Mouse (Mus musculus): ENCODE measurements around the gene Rad9b. TPM values are rescaled to one million over a fixed set of nuclear protein-coding genes. Genes with fewer than 3 reads are reported as not detected.
"Not testable (repeated sequence)": the region's sequence is repeated elsewhere in the genome, so short reads cannot be mapped to it uniquely, and the experiment has no call there.

The Rad9b gene
- polyA plus RNA-seq, 1 experiment from 2014 or later: 11.1 TPM

DNA sequence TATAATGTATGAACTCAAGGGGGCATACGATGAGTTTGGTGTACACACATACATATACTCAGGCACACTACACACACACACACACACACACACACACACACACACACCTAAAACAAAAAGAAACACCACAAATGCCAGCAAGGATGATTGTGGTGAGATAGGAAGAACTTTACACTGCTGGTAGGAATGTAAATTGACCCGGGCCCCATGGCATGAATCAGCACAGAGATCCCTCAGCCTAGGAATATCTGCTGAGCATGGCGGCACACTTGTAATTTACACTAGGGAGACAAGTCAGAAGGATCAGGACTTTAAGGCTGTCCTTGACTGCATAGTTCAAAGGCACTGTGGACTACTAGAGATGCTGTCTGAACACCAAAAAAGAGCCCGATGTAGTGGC lies 23.8 kb downstream of the Rad9b start:
- ATAC-seq (ENCODE audit: low FRiP score, low TSS enrichment): no peak
- WGBS: 75% methylated on average over 4 of the region's 4 CpGs
- H3K4me3 ChIP-seq (ENCODE audit: low read length): no peak overlapping the region

DNA sequence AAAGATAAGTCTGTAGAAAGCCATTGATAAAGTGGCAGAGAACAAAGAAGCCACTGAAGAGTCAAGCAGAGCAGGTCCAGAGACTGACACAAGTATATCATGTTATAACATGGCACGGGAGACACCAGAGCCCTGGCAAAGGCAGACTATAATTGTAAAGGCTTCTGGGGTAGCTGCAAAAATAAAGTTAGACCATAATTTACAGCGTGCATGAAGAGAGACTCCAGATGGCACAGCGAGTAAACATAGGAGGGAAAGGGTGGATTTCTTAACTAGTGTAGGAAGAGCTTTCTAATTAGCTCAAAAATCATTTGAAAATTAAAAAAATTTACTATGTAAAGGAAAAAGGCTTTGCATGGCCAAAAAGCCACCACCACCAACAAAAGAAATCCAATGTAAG lies 26.8 kb downstream of the Rad9b start:
- WGBS: 81% methylated on average over 3 of the region's 3 CpGs
- Histone ChIP-seq H3K36me3 (ENCODE audit: insufficient read depth, low read length) (peaks cover 15% of the 10 kb centered on the region), H3K27ac (ENCODE audit: low read length) (no peak overlapping the region), H3K9ac (replicated peaks; ENCODE audit: low read length) (no peak overlapping the region), H3K4me2 (replicated peaks; ENCODE audit: low read depth, low read length) (no peak overlapping the region), H3K4me3 (ENCODE audit: low read length) (no peak overlapping the region), H3K4me1 (ENCODE audit: insufficient read depth, low read length) (no peaks in the 10 kb centered on the region), H3K27me3 (ENCODE audit: insufficient read depth, low read length) (no peaks in the 10 kb centered on the region), H3K9me3 (ENCODE audit: low read length) (no peaks in the 10 kb centered on the region)
- no peak for ATAC-seq (ENCODE audit: low FRiP score, low TSS enrichment)

More for the DNA sequence above, 23.8 kb downstream of the Rad9b start:
- H3K27ac ChIP-seq (ENCODE audit: low read length): no peak overlapping the region
- no peaks in the 10 kb centered on the region for H3K27me3 ChIP-seq (ENCODE audit: insufficient read depth, low read length)
- no peaks in the 10 kb centered on the region for H3K4me1 ChIP-seq (ENCODE audit: insufficient read depth, low read length)
- H3K9me3 ChIP-seq (ENCODE audit: low read length): no peaks in the 10 kb centered on the region
- no peak overlapping the region for H3K4me2 ChIP-seq (replicated peaks; ENCODE audit: low read depth, low read length)
- H3K36me3 ChIP-seq (ENCODE audit: insufficient read depth, low read length): peaks cover 7% of the 10 kb centered on the region; the same call in 1 of the 2 replicates
- H3K9ac ChIP-seq (replicated peaks; ENCODE audit: low read length): no peak overlapping the region

DNA sequence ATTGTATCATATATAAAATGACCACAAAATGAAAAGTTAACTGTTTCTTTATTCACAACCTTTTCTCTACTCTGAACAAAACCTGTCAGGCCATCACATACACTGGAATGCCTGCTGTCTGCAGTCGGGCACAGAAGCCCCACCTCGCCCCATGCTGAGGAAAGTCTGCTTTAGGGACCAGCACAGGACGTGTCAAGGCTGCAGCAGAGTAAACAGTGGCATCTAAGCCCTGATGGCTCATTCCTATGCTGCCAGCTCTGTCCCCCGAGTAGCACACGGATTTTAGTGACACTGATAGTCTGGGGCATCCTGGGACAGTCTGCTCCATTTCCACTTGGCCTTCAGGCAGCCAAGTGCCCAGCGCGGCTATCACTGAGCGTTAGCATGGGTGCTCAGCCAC lies 28.6 kb downstream of the Rad9b start:
- H3K4me2 ChIP-seq (replicated peaks; ENCODE audit: low read depth, low read length): no peak overlapping the region
- H3K4me3 ChIP-seq (ENCODE audit: low read length): no peak overlapping the region
- no peak for ATAC-seq (ENCODE audit: low FRiP score, low TSS enrichment)
- no peak overlapping the region for H3K9ac ChIP-seq (replicated peaks; ENCODE audit: low read length)
- WGBS: 90% methylated on average over 8 of the region's 8 CpGs
- H3K27me3 ChIP-seq (ENCODE audit: insufficient read depth, low read length): no peaks in the 10 kb centered on the region
- peaks cover 18% of the 10 kb centered on the region for H3K36me3 ChIP-seq (ENCODE audit: insufficient read depth, low read length)
- no peaks in the 10 kb centered on the region for H3K4me1 ChIP-seq (ENCODE audit: insufficient read depth, low read length)
- no peak overlapping the region for H3K27ac ChIP-seq (ENCODE audit: low read length)
- no peaks in the 10 kb centered on the region for H3K9me3 ChIP-seq (ENCODE audit: low read length)

DNA sequence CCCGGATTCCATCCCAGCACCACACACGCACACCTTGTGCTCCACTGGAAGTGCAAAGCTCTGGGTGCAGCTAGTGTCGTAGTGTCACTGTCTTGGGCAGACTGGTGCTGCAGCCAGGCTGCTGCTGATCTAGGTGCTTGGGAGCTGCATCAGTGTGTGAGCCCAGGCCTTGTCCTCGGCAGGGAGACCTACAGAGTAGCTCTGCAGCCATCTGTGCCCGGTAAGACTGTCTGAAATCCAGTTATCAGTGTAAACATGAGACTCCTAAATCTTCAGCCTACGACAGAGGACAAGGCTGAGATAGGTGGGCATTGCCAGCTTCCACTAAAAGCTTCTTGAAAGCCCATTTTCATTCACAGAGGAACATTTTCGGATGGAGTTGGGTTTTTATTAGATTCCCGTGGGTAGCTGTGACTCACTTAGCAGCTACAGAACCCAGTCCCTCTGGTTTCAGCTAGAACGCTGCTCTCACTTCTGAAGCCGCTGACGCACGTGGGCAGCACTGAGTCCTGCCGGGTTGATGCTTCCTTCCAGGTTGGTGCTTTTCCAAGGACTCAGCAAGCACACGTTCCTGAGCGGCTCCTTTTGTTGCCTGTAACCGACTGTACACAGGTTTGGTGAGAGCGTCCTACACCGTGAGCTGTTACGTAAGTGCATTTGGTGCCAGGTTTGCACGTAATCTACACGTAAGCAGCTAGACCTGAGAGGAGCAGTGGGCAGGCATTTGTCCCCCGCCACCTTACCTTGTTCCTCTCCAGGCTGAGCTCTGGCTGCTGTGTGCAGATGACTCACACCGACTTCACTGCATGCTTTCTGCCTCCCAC lies 29.2 kb downstream of the Rad9b start:
- H3K4me2 ChIP-seq (replicated peaks; ENCODE audit: low read depth, low read length): no peak overlapping the region
- WGBS: 87% methylated on average over 23 of the region's 23 CpGs

DNA sequence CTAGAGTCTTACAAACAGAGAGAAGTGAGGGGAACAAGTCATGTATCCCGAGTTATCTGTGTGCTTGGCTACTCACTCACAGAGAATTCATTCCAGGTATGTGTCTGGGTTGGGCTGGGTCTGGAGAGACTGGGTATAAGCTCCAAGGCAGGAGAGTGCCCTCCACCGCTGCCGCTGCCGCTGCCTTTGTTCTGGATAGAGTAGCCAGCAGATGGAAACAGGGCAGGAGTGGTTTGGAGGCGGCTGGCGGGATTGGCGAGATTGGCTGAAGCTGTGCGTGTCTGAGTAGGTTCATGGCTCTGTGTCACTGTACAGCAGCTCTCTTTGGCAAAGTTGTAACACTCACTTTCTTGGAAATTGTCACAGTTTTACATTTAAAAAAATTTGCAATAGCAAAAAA lies 30.5 kb downstream of the Rad9b start:
- H3K36me3 ChIP-seq (ENCODE audit: insufficient read depth, low read length): peaks cover 24% of the 10 kb centered on the region
- no peaks in the 10 kb centered on the region for H3K9me3 ChIP-seq (ENCODE audit: low read length)
- no peak overlapping the region for H3K4me3 ChIP-seq (ENCODE audit: low read length)
- H3K27me3 ChIP-seq (ENCODE audit: insufficient read depth, low read length): no peaks in the 10 kb centered on the region
- no peak overlapping the region for H3K27ac ChIP-seq (ENCODE audit: low read length)
- H3K9ac ChIP-seq (replicated peaks; ENCODE audit: low read length): no peak overlapping the region
- no peak for ATAC-seq (ENCODE audit: low FRiP score, low TSS enrichment)
- no peak overlapping the region for H3K4me2 ChIP-seq (replicated peaks; ENCODE audit: low read depth, low read length)
- 75% methylated on average over 8 of the region's 8 CpGs for WGBS
- H3K4me1 ChIP-seq (ENCODE audit: insufficient read depth, low read length): no peaks in the 10 kb centered on the region

More for the DNA sequence above, 29.2 kb downstream of the Rad9b start:
- Histone ChIP-seq H3K27me3 (ENCODE audit: insufficient read depth, low read length) (no peaks in the 10 kb centered on the region), H3K27ac (ENCODE audit: low read length) (no peak overlapping the region), H3K36me3 (ENCODE audit: insufficient read depth, low read length) (peaks cover 22% of the 10 kb centered on the region), H3K9ac (replicated peaks; ENCODE audit: low read length) (no peak overlapping the region), H3K4me1 (ENCODE audit: insufficient read depth, low read length) (no peaks in the 10 kb centered on the region), H3K9me3 (ENCODE audit: low read length) (no peaks in the 10 kb centered on the region), H3K4me3 (ENCODE audit: low read length) (no peak overlapping the region)
- no peak for ATAC-seq (ENCODE audit: low FRiP score, low TSS enrichment)

DNA sequence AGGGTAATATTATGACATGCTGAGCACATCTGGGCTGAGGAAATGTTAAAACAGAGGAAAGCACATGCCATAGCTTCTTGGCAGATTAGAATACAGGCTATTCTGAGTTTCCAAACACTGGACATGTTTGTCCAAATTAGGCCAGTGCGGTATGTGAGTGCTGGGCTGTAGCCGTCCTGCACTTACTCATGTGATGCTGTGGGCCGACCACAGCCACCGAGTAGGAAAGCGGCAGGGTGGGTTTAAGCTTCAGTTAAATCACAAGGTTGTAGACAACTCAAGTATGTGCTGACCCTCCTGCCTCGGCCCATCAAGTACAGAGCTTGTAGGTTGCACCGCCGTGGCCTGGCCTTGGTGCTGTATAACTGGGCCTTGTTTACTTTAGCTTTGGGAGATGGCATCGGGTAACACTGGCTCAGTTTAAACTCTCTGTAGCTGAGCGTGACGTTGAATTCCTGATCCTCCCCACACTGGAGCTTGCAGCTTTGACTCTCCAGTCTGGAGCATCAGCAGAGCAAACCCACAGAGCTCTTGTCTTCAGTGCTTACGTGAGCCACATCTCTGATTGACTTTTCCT lies 33.7 kb downstream of the Rad9b start:
- Histone ChIP-seq H3K27me3 (ENCODE audit: insufficient read depth, low read length) (no peaks in the 10 kb centered on the region), H3K9me3 (ENCODE audit: low read length) (no peaks in the 10 kb centered on the region), H3K36me3 (ENCODE audit: insufficient read depth, low read length) (peaks cover 21% of the 10 kb centered on the region), H3K4me3 (ENCODE audit: low read length) (no peak overlapping the region), H3K27ac (ENCODE audit: low read length) (peak overlapping the region; percentile 16; the same call in 1 of the 2 replicates), H3K4me2 (replicated peaks; ENCODE audit: low read depth, low read length) (no peak overlapping the region), H3K9ac (replicated peaks; ENCODE audit: low read length) (no peak overlapping the region), H3K4me1 (ENCODE audit: insufficient read depth, low read length) (peaks cover 1% of the 10 kb centered on the region; the same call in 1 of the 2 replicates)
- WGBS: 43% methylated on average over 12 of the region's 12 CpGs
- 0 out of 2 replicates have a peak, but pooled peaks have one; percentile 74 for ATAC-seq (ENCODE audit: low FRiP score, low TSS enrichment)

DNA sequence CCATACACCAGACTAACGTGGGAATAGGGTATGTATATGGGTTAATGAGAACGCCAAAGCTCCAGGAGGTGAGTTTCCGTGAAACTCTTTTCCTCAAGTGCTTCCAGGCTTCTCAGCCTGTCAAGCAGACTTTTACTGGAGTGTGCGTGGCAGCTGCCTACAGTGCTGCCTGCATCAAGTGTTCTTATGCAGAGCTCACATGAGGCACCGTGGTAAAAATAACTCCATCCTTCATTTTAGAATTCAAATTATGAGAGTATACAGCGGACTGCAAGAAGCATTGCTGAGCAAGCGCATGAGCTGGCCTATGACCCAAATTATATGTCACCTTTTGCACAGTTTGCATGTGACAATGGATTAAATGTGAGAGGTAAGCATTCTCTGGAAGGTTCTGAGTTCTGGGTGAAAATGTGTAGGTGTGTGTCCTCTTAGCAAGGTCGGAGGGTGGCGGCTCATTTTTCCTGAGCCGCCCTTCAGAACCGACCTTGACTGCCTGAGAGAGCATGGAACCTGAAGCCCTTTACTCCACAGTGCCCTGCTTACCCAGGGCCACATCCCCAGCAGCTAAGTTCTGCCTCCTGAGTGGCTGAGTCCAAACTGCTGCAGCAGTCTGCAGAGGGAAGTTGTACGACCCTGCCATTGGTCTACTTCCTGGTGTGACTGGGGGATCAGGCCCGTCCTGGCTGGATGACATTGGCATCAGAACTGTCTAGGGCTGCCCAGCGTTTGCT lies 34.4 kb downstream of the Rad9b start:
- Histone ChIP-seq H3K9me3 (ENCODE audit: low read length) (no peaks in the 10 kb centered on the region), H3K36me3 (ENCODE audit: insufficient read depth, low read length) (peaks cover 15% of the 10 kb centered on the region), H3K4me3 (ENCODE audit: low read length) (no peak overlapping the region), H3K4me1 (ENCODE audit: insufficient read depth, low read length) (peaks cover 8% of the 10 kb centered on the region), H3K4me2 (replicated peaks; ENCODE audit: low read depth, low read length) (no peak overlapping the region), H3K27me3 (ENCODE audit: insufficient read depth, low read length) (no peaks in the 10 kb centered on the region), H3K9ac (replicated peaks; ENCODE audit: low read length) (no peak overlapping the region), H3K27ac (ENCODE audit: low read length) (peak overlapping the region; percentile 16; the same call in 1 of the 2 replicates)
- WGBS: 77% methylated on average over 14 of the region's 14 CpGs
- ATAC-seq (ENCODE audit: low FRiP score, low TSS enrichment): no peak

DNA sequence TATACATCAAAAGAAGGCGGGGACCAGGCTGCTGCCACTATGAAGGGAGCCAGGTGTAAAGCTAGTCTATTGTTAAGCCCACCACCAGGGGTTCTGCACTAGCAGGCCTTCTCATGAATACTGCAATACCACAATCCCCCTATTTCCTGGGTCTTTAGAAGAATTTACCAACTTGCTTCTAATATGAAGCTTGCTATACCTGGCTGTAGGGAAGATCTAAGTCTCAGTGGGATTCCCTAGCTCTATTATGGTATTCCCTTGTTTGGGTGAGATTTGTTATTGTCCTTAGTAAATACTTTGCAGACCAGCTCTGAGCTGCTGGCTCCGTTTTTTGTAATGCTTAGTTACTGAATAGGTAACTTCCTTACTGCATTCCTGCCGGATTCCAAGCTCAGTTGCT lies 35.1 kb downstream of the Rad9b start:
- Histone ChIP-seq H3K36me3 (ENCODE audit: insufficient read depth, low read length) (peaks cover 14% of the 10 kb centered on the region; the same call in 1 of the 2 replicates), H3K4me1 (ENCODE audit: insufficient read depth, low read length) (peaks cover 12% of the 10 kb centered on the region)
- ATAC-seq (ENCODE audit: low FRiP score, low TSS enrichment); H3K4me2 ChIP-seq (replicated peaks; ENCODE audit: low read depth, low read length); H3K27me3 ChIP-seq (ENCODE audit: insufficient read depth, low read length); H3K9ac ChIP-seq (replicated peaks; ENCODE audit: low read length); H3K27ac ChIP-seq (ENCODE audit: low read length); H3K9me3 ChIP-seq (ENCODE audit: low read length); H3K4me3 ChIP-seq (ENCODE audit: low read length): not testable (repeated sequence)
- WGBS: 83% methylated on average over 3 of the region's 3 CpGs

DNA sequence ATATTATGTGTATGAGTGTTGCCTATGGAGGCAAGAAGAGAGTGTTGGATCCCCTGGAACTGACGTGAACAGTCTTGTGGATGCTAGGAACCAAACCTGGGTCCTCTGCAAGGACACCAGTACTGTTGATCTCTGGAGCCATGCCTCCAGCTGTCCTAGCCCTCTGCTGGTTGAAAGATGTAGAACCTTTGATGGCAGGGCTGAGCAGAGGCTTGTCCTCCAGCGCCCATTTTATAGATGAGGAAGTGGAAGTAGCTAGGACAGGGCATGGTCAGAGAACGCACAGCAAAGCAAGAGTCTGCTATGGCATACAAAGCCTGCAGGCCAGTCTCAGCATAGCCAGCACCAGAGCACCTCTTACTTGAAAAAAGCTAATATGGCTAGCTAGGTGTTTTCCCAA lies 35.9 kb downstream of the Rad9b start:
- no peak overlapping the region for H3K27ac ChIP-seq (ENCODE audit: low read length)
- H3K36me3 ChIP-seq (ENCODE audit: insufficient read depth, low read length): peaks cover 19% of the 10 kb centered on the region; the same call in 1 of the 2 replicates
- H3K4me1 ChIP-seq (ENCODE audit: insufficient read depth, low read length): peaks cover 12% of the 10 kb centered on the region
- no peak overlapping the region for H3K4me3 ChIP-seq (ENCODE audit: low read length)
- 68% methylated on average over 3 of the region's 3 CpGs for WGBS
- H3K9me3 ChIP-seq (ENCODE audit: low read length): no peaks in the 10 kb centered on the region
- no peak overlapping the region for H3K9ac ChIP-seq (replicated peaks; ENCODE audit: low read length)
- no peaks in the 10 kb centered on the region for H3K27me3 ChIP-seq (ENCODE audit: insufficient read depth, low read length)
- H3K4me2 ChIP-seq (replicated peaks; ENCODE audit: low read depth, low read length): no peak overlapping the region
- ATAC-seq (ENCODE audit: low FRiP score, low TSS enrichment): no peak

Measured in kidney, embryonic 16.5 days (tissue).